Mouse (Mus musculus) urinary bladder, adult 18-20 months (tissue): Measurements from ENCODE around the gene Glud1.
A peak's percentile ranks its signal among the peaks of the same experiment; 100 is the strongest.

ENCODE experiments used
- DNase-seq, 2 experiments: peaks; one replicate each; pipeline ENCODE4 v3.0.0; 2022; ENCODE audit warnings: low spot score in 2 of 2, mixed read lengths in 2 of 2

Glud1 gene

DNA sequence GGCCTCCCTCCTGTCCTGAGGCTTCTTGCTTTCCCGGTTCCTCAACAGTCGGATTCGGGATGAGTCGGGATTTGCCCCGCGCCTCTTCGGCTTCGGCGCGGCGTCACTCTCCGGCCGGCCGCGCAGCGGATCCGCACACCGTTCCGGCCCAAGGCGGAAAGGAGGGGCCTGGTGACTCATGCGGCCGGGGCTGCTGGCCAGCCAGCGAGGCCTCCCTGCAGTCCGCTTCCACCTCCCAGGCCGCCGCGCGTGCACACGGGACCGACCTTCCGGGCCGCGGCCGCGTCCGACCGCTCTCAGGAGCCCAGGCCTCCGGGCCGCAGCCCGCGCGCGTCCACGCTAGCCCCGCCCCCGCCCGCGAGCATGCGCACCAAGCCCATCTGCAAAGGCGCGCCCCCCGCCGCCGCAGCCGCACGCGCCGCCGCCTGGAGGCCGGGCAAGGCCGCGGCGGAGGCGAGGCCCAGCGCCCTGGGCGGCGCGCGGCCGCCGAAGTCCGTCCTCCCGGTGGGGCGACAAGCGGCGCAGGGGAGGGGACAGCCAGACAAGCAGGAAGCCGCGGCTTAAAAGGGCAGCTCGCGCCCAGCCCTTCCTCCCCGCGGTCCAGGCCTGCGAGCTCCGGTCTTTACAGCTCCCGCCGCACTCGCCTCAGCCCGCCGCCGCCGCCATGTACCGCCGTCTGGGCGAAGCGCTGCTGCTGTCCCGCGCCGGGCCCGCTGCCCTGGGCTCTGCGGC, at the start of gene Glud1, which contains the start of gene Shld2:
Gene Glud1 (plus strand): TSS at position 494 of the 732 bp plus-strand sequence.
Gene Shld2 (minus strand): TSS at position 260 of the 732 bp plus-strand sequence.
- DNase-seq: peak; percentile 88 to 95

DNA sequence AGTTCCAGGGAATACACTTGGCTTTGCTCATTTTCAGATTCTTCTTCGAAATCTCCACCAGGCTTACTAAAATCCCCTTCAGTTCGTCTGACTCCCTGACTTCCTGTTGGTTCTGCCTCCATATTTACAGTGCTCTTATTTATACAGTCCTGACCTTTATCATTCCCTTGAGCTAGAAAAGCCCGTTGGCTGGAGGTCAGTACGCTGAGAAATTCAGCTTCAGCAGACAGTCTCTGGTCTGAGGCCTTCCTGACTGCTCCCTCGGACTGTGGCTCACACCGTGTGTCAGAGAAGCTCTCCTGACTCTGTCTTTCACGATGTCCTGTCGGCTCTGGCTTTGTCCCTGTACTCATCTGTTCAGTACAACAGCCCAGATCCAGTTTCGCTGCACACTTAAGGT, 42.5 kb upstream of the Glud1 start:
- DNase-seq: no peak

DNA sequence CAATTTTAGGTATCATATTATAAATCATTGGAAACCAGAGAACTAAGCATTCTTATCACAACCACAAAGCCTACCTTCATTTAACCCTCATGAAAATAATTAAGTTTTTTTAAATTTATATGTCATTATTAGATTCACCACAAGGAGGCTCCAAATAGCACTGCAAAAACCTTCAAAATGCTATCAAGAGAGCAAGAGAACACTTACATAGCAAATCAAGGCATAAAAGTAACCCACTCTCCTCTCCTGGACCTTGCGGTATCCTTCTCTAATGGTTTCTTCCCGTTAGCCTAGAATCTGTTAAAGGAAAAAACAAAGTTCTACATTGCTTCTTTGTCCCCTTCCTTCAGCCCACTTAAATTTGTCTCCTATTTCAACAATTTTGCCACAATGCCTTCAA, 37.2 kb upstream of the Glud1 start:
- no peak for DNase-seq

GRCm38 (mm10) chr14:34274141-34274540, 36.4 kb upstream of the Glud1 start:
- no peak for DNase-seq

DNA sequence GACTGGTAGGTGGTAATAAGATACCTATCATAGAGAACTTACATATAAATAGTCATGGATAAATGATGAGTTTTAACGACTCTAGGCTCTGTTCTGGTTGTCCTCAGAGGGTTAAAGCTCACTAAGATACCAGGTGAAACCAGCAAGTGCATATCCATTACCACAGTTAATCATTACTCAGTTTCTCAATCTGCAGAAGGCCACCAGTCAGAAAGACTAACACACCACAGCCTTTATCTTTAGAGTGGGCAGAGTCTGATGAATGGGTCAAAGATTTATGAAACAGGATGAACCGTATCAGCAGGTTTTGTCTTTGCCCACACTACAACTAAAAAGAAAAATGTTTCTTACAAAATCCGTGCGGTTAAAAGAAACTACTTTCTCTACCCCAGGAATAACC, 35.3 kb upstream of the Glud1 start:
- DNase-seq: no peak

DNA sequence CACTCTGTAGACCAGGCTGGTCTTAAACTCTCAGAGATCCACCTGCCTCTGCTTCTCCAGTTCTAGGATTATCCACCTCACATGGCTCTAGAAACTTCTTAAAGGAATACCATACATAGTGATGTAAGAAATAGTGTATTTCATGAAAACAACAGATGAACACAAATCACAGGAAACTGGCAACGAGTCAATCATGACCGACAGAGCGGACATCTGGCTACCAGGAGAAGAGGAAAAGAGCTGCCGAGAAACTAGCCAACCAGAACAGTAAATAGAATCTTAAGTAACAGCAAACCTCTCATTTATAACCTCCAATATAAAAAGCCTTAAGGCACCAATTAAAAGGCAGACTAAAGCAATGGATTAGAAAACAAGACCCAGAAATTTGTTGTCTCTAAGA, 30.8 kb upstream of the Glud1 start:
- DNase-seq: no peak

DNA sequence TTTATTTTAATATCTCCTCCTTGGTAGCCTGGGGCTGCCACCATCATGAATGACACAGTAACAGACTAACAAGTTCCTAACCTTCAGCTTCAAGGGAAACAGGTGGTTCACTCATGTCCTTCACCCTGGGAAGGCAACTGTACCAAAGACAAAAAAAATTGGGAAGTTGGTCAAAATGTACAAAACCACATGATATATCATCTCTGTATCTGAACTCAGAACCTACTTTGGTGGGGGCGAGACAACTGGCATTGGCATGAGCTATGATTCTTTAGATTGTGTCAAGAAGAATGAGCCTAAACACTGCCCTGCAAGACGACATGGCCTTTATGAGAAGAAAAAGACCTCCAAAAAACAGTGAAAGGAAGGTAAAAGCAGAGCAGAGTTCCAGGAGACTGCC, 29.7 kb upstream of the Glud1 start:
- DNase-seq: no peak

DNA sequence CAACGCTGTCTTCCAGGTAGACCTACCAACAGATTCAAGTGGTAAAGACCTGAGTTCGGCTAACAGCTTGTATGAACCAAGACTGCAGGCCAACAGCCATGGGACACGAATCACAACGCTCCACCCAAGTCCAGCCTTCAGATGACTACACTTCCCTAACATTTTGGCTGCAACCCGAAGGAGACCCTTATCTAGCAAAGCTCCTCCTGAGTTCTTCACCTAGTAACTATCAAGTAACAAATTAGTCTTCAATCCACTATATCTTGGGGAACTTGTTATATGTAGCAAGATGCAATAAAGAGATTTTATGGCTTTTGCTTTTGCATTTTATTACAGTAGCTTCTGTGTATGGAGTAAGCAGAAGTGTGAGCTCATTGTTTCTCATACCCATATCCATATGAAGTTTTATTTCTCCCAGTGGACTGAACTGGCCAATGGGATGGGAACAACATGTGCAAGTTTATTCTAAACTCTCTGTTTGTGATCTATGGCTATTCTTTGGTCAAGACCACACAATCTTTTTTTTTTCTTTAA, 28.7 kb upstream of the Glud1 start:
- DNase-seq: no peak

- no peak for DNase-seq
These were observed 22.1 kb upstream of the Glud1 start for GRCm38 (mm10) chr14:34288396-34288795.

DNA sequence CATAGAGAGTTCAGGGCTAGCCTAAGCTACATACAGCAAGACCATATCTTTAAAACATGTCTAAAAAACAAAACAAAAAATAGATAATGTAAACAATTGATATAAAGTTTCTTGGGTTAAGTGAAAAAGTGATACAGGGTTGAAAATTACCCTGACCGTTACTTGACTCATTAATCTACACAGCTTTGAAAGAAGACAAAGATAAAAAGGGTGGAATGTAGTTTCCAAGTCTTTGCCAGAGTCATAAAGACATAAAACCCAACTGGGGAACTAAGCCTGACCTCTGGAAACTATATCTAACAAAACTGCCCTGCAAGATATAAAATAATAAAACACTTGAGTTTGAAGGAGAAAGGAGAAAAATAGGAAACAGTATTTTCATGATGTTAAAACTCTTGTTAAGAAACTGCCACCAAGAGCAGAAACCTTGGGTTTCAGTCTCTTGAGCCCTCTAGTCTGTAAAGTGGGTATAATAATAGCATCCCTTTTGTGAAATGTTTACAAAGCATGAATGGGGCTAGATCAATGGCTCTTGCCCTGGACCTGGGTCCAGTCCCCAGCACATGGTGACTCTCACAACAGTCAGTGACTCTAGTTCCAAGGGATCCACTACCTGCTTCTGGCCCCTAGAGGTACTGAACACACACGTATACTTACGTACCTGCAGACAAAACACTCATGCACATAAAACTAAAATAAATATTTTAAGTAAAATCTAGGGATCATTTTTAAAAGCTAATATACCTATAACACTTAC, 21.1 kb upstream of the Glud1 start:
- no peak for DNase-seq

- DNase-seq: no peak
These were observed 20.3 kb upstream of the Glud1 start for GRCm38 (mm10) chr14:34290229-34290628.

- no peak for DNase-seq
These were observed 16.9 kb upstream of the Glud1 start for GRCm38 (mm10) chr14:34293641-34294040.

- no peak for DNase-seq
These were observed 14.2 kb upstream of the Glud1 start for GRCm38 (mm10) chr14:34296350-34296749.

GRCm38 (mm10) chr14:34297038-34297437, 13.5 kb upstream of the Glud1 start:
- peak in 1 of 2 experiments; percentile 42 for DNase-seq

DNA sequence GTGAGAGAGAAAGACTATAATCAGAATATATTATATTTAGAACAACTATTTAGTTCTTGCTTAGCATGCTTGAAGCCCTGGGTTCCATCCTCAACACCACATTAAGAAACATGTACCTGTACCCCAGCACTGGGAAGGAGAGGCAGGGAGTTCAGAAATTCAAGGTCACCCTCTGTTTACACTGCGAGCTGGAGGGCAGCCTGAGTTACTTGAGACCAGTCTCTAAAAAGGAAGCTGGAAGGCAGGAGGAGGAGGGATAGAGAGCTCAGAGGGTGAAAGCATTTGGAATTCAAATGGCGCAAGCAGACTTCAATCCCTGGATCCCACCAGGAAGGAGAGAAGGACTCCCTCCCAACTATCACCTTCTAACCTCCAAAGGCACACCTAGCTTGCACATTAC, 12.9 kb upstream of the Glud1 start:
- DNase-seq: no peak

DNA sequence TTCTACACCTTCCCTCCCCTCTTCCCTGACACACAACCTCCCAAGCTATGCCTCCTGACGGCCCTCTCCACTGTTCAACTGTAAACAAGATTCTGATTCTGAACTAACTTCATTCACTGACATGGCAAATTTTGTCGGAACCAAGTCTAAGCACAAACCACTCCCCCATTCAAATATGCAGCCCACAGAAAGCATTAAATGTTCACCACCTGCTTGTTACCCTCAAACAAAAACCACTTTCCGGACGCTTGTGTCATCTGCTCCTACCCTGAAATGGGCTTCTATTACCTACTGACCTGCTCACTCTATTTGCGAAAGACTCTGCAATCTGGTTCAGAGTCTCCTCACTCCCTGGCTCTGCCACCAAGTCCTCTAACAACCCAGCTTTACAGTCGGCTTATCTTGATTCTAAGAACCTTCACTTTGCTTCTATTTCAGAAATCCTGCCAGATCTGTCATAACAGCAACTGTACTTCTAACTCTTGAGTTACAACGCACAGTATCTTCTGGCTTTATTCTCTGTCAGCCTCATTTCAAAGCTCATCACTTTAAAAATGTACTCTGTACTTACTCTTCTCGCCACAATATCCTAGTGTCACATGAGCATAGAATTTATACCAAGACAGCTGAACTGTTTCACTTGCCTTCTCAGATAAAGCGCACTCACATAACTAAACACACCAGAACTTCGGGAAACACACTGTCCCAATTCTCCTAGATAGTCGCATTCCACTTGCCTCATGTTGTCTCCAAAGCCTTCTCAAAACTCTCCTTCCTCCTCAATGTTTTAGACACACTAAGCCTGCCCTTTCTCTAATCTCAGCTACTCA, 11.4 kb upstream of the Glud1 start:
- DNase-seq: no peak

- no peak for DNase-seq
These were observed 7.8 kb upstream of the Glud1 start for GRCm38 (mm10) chr14:34302681-34303242.

- DNase-seq: no peak
These were observed 7.3 kb upstream of the Glud1 start for GRCm38 (mm10) chr14:34303265-34303680.

GRCm38 (mm10) chr14:34309266-34309665, 1.3 kb upstream of the Glud1 start:
- no peak for DNase-seq

- no peak for DNase-seq
These were observed 657 bp upstream of the Glud1 start for GRCm38 (mm10) chr14:34309907-34310233.

GRCm38 (mm10) chr14:34311021-34311631, 599 bp downstream of the Glud1 start:
- DNase-seq: peak; percentile 53 to 60
